Mouse (Mus musculus) frontal cortex, adult 2 months (tissue): ENCODE data around the gene Zfp91. TPM values are rescaled to one million over a fixed set of nuclear protein-coding genes. Genes with fewer than 3 reads are reported as not detected.
"Not testable (repeated sequence)": the region's sequence is repeated elsewhere in the genome, so short reads cannot be mapped to it uniquely, and the experiment has no call there.

Experiments
- DNase-seq, 2 experiments: peaks; one replicate each; pipeline ENCODE4 v3.0.0; 2022; ENCODE audit warnings: low spot score in 1 of 2; ENCODE audit errors: extremely low spot score in 1 of 2
- polyA plus RNA-seq: library from polyadenylated mRNA; depleted of rRNA; stranded (reverse); fragments of >200 nt; gene quantifications from 2 replicates; pipeline ENCODE4 v1.2.3, GENCODE M21; 2012

Zfp91 gene
- polyA plus RNA-seq, 1 experiment: 50.8 TPM

- DNase-seq: peak; percentile 85 to 95
These were observed 1.6 kb downstream of the Zfp91 start for GRCm38 (mm10) chr19:12794056-12795044.

DNA sequence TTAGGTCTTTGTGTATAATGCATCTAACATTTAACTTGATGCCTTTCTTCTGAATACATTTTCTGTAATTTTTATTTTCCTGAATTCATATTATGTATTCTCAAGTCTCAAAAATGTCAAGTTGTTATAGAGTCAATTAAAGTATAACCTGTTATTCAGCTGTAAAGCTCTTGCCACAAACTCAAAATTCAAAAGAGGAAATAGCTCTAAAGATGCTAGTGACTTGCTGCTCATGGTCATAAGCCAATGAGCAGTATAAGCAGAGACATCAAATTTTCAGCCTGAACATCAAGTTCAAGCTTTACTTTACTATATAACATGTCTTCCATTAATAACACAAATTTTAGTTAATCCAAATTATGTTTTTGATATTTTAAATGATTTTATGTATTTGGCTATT is 3.6 kb downstream of the Zfp91 start:
- DNase-seq: no peak

GRCm38 (mm10) chr19:12787721-12788120 is 8.2 kb downstream of the Zfp91 start:
- no peak for DNase-seq

- peak in 1 of 2 experiments; percentile 38 for DNase-seq
These were observed 9.0 kb downstream of the Zfp91 start for GRCm38 (mm10) chr19:12786803-12787395.

DNA sequence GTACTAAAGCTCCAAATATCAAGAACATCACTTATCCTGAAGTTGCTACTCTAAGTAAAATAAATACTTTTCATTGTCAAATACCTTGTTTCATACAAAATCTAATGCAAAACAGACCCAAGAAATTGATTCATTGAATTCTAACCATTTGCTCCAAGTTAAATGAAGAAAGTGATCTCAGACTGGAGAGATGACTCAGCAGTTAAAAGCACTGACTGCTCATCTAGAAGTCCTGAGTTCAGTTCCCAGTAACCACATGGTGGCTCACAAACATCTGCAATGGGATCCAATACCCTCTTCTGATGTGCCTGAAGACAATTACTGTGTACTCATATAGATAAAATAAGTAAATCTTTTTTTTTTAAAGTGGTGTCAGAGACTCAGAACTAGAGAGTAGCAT is 15.5 kb downstream of the Zfp91 start:
- DNase-seq: no peak

GRCm38 (mm10) chr19:12770888-12771287 is 25.0 kb downstream of the Zfp91 start:
- DNase-seq: no peak

GRCm38 (mm10) chr19:12765308-12765707 is 30.6 kb downstream of the Zfp91 start, which contains the start of gene Cntf:
TSS of gene Cntf (minus strand) at chr19:12765632.
- DNase-seq: no peak

- DNase-seq: no peak
These were observed 33.5 kb downstream of the Zfp91 start for GRCm38 (mm10) chr19:12762212-12763130.

GRCm38 (mm10) chr19:12759656-12760055 is 36.3 kb downstream of the Zfp91 start:
- DNase-seq: peak; percentile 12 to 55

GRCm38 (mm10) chr19:12758936-12759478 is 36.9 kb downstream of the Zfp91 start:
- no peak for DNase-seq

DNA sequence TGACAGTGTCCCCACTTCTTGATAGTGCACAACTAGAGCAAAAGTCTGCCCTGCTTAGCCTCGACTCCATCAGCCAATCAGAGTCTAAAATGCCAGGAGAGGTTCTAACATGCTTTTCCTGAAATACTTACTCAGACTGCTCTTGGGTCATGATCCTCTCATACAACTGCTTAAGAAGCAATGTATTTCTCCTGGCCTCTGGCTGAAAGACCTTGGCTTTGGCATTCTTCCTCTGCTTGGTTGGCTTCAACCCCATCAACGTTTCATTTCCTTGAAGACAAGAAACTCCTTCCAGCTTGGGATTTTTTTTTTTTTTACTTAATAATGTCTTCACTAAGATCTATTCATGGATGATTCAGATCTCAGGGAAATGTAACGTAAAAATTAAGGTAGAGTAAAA is 39.6 kb downstream of the Zfp91 start:
- no peak for DNase-seq

GRCm38 (mm10) chr19:12731950-12732349 is 64.0 kb downstream of the Zfp91 start:
- DNase-seq: no peak

- no peak for DNase-seq
These were observed 64.9 kb downstream of the Zfp91 start for GRCm38 (mm10) chr19:12731036-12731435.

DNA sequence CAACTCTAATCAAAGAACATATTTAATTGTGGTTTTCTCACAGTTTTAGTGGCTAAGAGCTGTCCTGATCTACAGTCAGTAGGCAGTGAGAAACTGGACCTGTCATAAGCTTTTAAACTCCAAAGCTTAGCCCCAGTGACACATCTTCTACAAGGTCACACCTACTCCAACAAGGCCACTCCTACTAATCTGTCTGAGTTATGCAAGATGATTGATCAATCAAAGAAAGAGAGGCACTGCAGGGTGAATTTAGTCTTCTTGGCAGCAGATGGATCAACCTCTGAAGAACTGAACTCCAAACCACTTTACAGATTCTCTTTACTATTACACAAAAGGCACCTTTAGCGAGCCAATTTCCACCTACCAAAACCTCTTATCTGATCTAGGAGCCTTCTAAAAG is 70.1 kb downstream of the Zfp91 start:
- DNase-seq: no peak

- DNase-seq: peak in 1 of 2 experiments; percentile 23
These were observed 73.6 kb downstream of the Zfp91 start for GRCm38 (mm10) chr19:12722308-12722707.

DNA sequence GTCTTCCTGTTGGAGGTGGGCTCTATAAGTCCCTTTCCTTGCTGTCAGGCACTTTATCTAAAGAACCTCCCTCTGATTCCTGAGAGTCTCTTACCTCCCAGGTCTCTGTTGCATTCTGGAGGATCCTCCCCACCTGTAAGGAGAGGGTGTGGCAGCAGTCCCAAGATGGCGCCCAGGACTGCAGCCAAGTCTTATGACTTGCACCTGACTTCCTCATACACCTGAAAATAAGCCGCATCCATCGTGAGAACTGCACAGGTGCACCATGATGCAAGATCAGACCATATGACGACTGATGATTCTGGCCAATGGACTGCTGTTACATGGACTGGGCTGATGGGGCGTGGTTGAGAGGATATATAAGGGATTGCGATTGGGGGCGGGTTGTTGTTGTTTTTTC is 74.3 kb downstream of the Zfp91 start:
- not testable (repeated sequence) for DNase-seq

DNA sequence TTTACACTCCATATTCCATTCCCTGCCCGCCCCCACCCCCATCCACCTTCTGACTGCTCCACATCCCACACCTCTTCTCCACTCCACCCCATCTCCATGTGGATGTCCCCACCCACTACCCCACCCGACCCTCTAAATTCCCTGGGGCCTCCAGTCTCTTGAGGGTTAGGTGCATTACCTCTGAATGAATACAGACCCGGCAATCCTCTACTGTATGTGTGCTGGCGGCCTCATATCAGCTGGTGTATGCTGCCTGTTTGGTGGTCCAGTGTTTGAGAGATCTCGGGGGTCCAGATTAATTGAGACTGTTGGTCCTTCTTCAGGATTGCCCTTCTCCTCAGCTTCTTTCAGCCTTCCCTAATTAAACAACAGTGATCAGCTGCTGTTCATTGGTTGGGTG is 75.0 kb downstream of the Zfp91 start:
- DNase-seq: not testable (repeated sequence)

GRCm38 (mm10) chr19:12720463-12720862 is 75.5 kb downstream of the Zfp91 start:
- no peak for DNase-seq

- no peak for DNase-seq
These were observed 76.7 kb downstream of the Zfp91 start for GRCm38 (mm10) chr19:12719189-12719588.
